Mouse (Mus musculus) cerebellum, adult 9-11 months (tissue): ENCODE results near the gene Hist1h3h.

Experiments
- DNase-seq: peaks from one replicate; pipeline ENCODE4 v3.0.0; 2022

The Hist1h3h gene

DNA sequence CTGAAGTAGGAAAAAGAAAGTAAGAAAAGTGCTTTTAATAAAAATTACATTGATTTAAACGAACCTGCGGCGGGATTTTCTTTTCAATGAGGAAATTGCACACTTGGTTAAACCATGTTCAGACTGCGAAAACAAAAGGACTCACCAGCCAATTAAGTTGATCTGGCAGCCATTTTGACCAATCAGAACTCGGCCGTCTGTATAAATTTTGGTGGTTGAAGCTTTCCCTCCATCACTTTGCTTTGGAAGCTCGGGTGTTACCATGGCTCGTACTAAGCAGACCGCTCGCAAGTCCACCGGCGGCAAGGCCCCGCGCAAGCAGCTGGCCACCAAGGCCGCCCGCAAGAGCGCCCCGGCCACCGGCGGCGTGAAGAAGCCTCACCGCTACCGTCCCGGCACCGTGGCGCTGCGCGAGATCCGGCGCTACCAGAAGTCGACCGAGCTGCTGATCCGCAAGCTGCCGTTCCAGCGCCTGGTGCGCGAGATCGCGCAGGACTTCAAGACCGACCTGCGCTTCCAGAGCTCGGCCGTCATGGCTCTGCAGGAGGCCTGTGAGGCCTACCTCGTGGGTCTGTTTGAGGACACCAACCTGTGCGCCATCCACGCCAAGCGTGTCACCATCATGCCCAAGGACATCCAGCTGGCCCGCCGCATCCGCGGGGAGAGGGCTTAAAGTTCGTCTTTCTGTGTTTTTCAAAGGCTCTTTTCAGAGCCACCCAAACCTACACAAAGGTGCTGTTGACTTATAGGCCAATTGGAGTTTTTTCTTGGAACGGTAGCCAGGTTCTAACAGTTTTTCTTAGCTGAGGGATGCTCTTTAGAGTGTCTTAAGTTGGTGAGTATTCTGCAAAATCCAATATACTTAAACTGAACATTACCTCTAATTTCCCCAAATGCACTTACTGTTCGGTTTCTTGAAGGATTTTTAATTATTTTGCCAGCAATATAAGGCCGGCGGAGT is at the start of gene Hist1h3h:
Hist1h3h (plus strand) TSS at position 263 of the 961 bp plus-strand sequence.
- DNase-seq: peak; percentile 85

DNA sequence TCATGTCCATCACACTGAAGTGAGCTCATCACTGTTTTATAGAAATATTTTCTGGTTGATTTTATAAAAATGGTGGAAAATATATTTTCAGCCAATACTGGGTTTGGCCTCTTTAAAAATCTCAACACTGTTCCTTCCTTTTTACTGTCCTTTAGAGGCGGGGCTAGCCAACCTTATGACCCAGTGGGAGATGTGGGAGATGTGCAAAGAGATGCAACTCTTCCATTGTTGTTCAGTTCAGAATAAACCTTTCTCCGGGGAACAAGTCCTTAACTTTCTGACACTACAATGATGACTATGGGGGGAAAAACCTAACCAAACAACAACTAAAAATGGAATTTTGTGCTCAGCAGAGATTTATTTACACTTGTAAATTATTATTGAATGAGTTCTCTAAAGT is 40.2 kb upstream of the Hist1h3h start, which contains the start of gene Olfr1360:
Olfr1360 (minus strand) TSS at position 101 of the 400 bp plus-strand sequence.
- no peak for DNase-seq

DNA sequence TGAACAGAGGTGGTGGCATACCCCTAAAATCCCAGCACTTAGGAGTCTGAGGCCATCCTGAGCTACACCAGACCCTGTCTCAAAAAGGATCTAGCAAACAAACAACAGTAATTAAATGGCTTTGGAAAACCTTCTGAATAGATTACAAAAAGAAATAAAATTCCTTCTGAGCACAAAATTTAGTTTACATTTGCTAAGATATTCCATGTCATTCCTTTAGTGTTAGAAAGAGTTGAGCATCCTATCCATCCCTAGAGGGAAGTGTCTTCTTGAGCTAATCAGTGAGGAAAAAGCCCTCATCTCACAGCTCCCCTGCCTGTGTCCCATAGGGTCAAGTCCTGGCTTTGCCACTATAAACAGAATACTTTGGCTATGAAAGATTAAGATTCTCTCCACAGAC is 19.6 kb upstream of the Hist1h3h start, which contains the start of gene Olfr1359:
Olfr1359 (plus strand) TSS at position 301 of the 400 bp plus-strand sequence.
- no peak for DNase-seq

DNA sequence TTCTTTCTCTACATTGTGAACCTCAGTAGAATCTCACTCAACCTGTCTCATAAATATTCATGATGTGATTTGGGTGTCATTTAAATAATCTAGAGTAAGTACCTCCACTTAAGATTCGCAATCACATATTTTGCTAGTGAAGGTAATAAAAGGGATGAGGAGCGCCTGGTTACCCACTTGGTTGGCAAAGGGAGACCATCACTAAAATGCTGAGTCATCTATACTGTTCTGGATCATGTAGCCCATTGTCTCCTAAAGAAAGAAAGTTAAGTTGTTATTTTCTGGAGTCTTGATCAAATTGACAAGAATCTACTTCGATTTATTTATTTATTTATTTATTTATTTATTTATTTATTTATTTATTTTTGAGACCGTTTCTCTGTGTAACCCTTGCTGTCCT is 10.8 kb upstream of the Hist1h3h start:
- no peak for DNase-seq

DNA sequence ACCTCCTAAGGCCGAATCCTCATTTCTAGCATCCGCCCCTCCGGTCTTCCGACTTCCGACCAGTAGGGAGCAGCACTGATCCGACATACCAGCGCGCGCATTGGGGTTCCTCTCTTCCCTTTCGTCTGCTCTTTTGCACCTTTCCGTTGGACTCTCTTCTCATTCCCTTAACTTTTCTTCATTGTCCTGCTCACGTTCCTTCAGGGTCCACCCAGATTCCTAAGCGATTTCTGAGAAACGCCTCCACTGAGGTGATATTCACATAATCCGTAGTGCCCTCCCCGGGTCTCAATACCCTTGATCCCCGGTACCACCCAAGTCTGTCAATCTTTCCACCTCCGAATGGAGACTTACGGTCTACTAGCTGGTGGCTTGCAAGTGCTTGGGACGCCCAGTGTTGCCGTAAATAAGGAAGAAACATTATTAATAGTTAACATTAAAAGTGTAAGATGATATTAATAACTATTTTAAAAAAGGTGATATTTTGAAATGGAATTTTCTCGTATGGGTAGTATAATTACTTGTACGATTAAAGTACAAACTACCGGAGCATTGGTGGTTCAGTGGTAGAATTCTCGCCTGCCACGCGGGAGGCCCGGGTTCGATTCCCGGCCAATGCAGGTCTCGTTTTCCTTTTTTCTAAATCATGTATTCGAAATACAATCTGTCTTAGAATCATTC is 7.3 kb upstream of the Hist1h3h start:
- DNase-seq: peak; percentile 88

DNA sequence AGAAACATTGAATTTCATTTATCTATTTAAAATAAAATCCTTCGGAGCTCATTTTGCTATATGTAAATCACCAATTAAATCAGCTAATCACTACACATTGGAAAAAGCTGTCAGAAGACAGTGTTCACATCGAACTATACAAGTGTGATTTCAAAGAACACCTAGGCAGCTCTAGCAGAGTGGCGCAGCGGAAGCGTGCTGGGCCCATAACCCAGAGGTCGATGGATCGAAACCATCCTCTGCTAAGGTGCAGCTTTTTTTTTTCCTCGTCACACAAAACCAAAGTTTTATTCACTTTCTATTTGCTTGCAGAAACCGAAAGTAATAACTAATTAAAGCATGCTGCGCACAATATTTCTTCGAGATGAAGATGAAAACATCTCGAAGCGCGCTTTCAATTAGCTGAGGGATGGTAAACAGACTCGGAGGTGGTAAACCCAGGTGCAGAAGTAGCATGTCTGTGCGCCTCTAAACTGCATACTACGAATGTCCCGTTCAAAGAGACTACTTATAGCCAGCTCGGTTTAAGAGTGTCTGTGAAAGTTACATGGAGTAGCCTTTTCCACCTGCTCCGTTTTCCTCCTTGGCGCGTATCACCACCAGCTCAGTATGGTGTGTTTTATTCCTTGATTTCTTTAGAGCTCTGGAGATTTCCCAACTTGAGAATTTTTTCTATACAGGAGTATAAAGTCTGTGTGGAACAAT is 6.5 kb upstream of the Hist1h3h start:
- peak; percentile 80 for DNase-seq

DNA sequence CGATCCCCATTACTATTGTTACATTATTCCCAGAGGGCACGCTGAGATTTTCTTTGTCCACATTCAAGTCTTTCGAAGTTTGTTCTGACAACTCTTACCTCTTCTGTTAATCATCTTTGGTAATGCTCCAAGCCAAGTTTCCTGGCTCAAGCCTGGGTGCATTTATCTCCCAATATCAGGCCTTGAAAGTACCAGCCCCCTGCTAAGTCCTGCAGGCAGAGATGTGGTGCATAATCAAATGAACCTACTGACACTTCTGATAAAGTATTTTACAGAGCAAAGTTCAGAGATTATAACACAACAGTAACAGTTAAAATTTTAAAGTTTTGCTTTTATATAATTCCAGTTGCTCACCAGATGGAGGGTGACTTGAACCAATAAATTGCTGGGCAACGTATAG is 5.8 kb upstream of the Hist1h3h start:
- peak; percentile 22 for DNase-seq

DNA sequence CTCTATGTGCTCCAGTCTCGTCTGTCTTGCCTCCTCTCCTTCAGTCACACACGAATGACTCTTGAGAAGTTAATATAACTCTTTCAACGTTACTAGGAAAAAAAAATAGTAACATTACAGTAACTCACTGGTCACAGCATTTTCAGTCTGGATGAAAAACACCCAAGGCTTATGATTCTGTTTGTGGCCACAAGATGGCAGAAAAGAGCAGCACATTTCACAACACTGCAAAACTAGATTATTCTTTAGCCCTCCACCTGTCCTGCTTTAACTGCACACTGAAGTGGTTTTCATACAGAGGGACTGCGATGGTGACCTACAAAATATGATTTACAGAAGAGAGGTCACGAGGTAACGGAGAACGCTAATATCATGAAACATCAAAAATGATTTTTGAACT is 2.7 kb upstream of the Hist1h3h start:
- peak; percentile 67 for DNase-seq

DNA sequence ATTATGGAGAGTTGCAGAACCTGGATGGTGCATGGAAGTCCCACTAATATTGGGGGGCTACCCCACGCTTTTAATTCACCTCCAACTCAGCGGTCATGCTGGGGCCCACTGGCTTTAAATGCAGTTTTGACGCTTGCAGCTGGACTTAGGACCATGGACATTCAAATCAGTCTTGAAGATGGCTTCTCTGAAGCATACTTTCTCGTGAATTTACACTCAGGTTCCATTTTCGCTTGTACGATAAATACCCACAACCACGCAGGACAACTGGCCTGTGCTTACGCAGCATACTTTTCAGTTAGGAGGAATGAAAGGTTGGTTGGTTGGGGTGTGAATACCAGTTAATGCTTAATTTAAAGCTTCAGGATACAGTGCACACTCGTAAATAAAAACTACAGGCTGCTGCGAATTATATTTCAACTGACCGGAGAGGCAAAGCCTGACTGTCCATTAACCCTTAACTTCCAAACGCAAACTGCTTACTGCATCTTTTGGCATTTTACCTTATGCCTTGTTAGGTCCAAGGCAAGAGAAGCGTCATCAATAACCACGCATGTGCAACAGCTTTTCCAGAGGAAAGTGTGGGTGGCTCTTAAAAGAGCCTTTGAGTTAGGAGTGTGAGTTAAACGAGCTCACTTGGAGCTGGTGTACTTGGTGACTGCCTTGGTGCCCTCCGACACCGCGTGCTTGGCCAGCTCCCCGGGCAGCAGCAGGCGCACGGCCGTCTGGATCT is 2.2 kb upstream of the Hist1h3h start:
- DNase-seq: no peak

DNA sequence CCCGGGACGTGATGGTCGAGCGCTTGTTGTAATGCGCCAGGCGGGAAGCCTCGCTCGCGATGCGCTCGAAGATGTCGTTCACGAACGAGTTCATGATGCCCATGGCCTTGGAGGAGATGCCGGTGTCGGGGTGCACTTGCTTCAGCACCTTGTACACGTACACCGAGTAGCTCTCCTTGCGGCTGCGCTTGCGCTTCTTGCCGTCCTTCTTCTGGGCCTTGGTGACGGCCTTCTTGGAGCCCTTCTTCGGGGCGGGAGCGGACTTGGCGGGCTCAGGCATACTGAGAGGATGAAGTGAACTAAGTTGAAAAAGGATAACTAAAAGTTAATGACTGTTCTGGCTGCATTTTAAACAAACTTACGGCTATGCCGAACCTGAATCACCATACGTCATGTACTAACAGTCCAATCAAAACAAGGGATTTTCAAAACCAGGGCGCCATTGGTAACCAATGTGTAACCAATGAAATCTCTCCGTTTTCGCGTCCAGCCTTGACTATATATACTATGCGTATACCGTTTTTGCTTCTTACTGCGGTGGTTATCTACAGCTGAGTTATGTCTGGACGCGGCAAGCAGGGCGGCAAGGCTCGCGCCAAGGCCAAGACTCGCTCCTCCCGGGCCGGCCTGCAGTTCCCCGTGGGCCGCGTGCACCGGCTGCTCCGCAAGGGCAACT is 1.5 kb upstream of the Hist1h3h start, which contains the start of the genes Hist1h2bl and Hist1h2ai:
Hist1h2bl (minus strand) TSS at position 280 of the 676 bp plus-strand sequence.
Hist1h2ai (plus strand) TSS at position 559 of the 676 bp plus-strand sequence.
- DNase-seq: peak; percentile 92

DNA sequence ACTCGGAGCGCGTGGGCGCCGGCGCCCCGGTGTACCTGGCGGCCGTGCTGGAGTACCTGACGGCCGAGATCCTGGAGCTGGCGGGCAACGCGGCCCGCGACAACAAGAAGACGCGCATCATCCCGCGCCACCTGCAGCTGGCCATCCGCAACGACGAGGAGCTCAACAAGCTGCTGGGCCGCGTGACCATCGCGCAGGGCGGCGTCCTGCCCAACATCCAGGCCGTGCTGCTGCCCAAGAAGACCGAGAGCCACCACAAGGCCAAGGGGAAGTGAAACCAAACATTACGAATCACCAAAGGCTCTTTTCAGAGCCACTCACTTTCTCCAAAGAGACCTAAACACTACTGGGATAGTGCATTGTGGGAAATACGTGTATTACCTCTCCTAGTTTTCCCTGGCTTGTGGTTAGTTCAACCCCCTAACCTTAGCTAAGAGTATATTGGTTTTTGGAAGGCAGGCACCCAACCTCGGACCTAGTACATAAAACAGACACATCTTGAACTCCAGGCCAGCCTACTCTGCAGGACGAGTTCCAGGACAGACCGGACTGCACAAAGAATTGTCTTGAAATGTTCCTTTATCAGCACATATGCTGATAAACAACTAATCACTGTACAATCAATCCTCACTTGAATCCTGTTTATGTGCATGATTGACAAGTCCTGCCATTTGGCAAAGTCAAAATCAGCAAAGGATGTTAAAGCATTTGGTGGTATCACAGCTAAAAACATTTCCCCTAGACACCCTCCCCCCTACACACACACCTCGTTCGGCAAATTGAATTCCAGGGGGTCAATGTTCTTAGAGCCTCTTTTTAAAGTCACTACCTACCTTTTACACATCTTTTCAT is 693 bp upstream of the Hist1h3h start:
- peak; percentile 30 for DNase-seq

DNA sequence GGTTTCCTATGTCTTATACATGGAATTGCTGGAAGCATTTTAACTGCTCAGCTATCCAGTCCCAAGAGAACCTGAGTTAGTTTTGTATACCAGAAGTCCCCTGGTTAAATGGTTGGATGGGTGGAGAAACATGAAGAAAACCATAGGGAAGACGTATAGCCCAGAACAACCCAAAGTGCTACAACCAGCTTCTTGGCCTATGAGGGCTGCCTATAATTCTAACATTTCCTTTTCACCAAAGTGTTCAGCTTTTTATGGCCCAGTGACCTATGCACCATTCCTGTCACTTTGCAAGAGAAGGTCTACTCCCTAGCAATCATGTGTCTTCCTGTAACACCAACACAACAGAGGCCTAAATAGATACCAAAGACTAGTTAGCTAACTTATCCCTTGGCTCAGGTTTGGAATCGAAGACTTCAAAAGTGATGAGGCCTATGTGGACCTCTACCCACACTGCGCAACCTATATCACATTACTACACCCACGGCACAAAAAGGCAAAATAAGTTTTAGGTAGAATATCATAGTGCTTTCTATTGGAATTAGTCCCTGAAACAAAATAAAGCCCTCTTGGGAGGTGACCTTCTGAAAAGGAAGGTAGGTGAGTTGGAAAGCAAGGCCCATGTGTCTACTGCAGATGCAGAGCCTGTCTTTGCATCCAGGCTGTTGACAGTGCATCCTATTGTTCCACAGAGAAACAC is 1.1 kb downstream of the Hist1h3h start:
- no peak for DNase-seq

DNA sequence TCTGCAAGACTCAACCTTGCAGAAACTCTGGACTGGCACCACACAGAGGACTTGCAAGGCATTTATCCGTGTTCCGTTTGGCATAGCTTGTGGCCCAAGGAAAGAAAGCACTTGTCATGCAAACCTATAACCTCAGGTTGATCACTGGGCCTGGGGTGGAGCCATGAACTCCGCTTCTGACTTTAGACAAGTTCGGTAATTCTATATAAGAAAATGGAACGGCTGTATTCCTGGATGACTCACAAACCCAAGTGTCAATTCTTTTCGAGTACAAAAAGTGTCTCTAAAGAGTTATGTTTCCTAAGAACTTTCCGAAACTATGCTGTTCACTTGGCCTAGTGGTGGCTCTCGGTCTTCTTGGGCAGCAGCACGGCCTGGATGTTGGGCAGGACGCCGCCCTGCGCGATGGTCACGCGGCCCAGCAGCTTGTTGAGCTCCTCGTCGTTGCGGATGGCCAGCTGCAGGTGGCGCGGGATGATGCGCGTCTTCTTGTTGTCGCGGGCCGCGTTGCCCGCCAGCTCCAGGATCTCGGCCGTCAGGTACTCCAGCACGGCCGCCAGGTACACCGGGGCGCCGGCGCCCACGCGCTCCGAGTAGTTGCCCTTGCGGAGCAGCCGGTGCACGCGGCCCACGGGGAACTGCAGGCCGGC is 3.8 kb downstream of the Hist1h3h start:
- peak; percentile 11 for DNase-seq

DNA sequence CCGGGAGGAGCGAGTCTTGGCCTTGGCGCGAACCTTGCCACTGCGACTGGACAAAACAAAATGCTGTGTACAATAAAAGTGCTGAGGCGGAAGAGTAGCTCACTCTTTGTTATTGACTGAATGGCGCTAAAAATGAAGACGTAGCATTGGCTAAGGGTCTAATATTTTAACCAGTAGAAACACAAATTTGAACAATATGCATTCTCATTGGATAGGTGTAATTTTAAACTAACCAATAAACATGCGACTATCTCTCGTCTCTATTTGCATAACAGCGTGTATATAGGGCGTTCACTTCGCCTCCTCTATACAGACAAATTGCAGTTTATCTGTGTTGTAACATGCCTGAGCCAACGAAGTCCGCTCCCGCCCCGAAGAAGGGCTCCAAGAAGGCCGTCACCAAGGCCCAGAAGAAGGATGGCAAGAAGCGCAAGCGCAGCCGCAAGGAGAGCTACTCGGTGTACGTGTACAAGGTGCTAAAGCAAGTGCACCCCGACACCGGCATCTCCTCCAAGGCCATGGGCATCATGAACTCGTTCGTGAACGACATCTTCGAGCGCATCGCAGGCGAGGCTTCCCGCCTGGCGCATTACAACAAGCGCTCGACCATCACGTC is 4.4 kb downstream of the Hist1h3h start, which contains the start of gene Hist1h2bm:
Hist1h2bm (plus strand) TSS at position 288 of the 616 bp plus-strand sequence.
- DNase-seq: peak; percentile 76

DNA sequence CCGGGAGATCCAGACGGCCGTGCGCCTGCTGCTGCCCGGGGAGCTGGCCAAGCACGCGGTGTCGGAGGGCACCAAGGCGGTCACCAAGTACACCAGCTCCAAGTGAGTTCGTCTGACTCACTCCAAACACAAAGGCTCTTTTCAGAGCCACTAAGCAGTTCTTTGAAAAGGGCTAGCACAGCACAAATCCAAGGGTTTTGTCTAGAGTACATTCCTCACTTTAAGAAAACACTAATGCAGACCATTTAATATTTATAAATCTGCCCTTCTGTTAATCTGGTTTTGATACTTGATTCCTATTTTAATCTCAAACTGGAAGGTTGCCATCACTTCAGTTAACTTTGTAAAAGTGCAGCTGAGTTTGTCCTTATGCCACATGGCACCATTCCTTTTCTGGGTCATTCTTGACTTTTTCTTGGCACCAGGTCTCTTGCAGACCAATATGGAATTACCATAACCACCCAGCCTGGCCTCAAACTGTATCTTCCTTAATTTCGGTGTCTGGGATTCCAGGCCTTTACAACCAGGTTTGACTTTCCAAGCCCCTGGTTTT is 5.0 kb downstream of the Hist1h3h start:
- no peak for DNase-seq

DNA sequence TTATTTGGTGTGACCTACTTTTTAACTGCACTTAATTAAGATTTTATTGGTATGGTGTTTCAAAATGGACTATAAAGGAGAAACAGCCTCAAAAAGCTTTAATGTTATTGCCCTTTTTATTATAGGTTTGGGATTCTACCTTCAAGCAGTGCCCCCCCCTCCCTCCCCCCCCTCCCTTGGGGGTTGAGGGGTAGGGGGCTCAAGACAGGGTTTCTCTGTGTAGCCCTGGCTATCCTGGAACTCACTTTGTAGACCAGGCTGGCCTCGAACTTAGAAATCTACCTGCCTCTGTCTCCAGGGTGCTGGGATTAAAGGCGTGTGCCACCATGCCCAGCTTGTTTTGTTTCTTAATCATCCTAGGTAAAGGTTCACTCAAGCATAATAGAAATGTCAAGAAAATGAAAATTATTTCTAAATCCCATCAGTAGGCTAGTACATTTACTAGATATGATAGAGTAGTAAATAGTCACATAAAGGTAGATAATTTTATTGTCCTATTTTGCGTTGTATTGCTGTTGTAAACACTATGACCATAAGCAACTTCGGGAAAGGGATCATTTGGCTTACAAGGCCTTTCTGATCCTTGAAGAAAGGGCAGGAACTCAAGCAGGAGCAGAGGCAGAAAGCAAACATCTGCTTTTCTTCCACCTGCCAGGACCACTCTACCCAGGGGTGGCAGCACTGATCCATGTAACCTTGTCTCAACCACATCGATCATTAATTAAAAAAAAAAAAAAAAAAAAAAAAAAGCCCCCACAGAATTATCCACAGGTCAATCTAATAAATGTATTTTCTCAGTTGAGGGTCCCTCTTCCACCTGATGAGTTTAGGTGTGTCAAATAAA is 5.8 kb downstream of the Hist1h3h start:
- no peak for DNase-seq

DNA sequence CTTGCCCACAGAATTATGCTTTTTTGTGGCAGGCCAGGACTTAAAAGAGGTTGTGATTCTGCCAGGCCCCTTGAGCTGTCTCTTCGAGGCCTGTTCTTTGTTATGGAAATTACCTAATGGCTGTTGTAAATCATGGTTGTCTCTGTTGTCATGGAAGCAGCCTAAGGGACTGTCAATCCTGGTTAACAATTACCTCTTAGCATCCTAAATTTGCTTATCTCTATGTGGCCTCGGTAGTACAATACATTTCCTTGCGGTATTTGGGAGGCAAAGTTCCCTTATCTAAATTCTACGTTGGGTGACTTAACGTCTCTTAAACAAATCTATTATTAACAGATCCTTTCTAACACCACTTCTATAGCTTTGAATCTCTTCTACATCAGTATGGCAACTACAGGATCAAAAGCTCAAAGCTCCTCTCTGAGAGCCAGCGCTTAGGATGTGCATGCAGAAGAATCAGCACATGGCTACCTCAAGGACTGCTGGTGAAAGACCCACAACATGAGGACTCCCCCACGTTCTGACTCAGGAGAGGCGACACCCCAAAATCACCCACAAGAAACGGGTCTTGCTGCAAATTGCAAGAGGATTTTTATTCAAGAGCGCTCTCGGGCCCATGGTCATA is 10.6 kb downstream of the Hist1h3h start:
- no peak for DNase-seq
